Mouse (Mus musculus): ENCODE results near the gene Mpv17l2. TPM values are rescaled to one million over a fixed set of nuclear protein-coding genes. Genes with fewer than 3 reads are reported as not detected.

Mpv17l2 gene
- polyA plus RNA-seq, 1 experiment from 2014 or later, result 38.3 TPM

DNA sequence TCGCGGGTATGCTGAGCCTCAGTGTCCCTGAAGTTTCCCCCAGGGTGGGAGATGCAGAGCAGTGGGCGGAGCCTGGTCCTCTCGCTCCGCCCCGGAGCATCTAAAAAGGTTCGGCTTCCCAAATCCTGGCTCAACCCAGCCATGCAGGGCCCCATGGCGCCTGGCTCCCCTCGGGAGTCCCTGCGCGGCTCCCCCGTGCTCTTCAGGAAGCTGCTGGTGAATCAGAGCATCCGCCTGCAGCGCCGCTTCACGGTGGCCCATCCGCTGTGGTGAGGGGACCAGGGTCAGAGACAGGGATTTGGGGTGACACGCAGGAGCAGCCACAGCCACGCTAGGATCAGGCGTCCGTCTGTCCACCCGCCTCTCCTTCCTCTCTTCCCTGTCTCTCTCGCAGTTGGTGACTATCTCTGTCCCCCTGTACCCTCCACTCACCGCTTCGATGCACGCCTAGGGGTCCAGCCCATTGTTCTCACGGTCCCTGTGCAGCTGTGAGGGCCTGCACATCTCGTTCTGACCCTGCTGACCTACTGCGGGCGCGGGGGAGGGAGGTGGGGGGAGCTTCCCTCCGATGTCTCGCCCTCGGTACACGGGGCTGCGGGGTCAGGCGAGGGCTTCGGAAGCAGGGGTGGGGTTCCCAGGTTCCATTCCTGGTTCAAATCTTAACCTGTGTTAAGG, 17.6 kb downstream of the Mpv17l2 start:
- ATAC-seq (ENCODE audit: low FRiP score), result 0 out of 2 replicates have a peak, but pooled peaks have one; percentile 34
- Histone ChIP-seq H3K36me3 (no peaks in the 10 kb centered on the region), H3K4me2 (replicated peaks) (peak overlapping the region; percentile 52), H3K4me1 (peaks cover 19% of the 10 kb centered on the region), H3K9ac (peak overlapping the region; percentile 37), H3K27ac (no peak overlapping the region), H3K9me3 (replicated peaks) (no peaks in the 10 kb centered on the region), H3K4me3 (peak overlapping the region; percentile 29), H3K27me3 (peaks cover 78% of the 10 kb centered on the region)
- 3% methylated on average over 38 of the region's 38 CpGs for WGBS

GRCm38 (mm10) chr8:70742176-70742575, 18.6 kb downstream of the Mpv17l2 start:
- ATAC-seq (ENCODE audit: low FRiP score), result no peak
- Histone ChIP-seq H3K36me3 (no peaks in the 10 kb centered on the region), H3K27me3 (peaks cover 69% of the 10 kb centered on the region), H3K4me3 (no peak overlapping the region), H3K9me3 (replicated peaks) (no peaks in the 10 kb centered on the region), H3K4me2 (replicated peaks) (no peak overlapping the region), H3K4me1 (peaks cover 18% of the 10 kb centered on the region), H3K9ac (no peak overlapping the region), H3K27ac (no peak overlapping the region)
- 72% methylated on average over 11 of the region's 11 CpGs for WGBS

- Histone ChIP-seq H3K9ac (no peak overlapping the region), H3K4me1 (peaks cover 16% of the 10 kb centered on the region), H3K4me2 (replicated peaks) (no peak overlapping the region), H3K27me3 (peaks cover 67% of the 10 kb centered on the region), H3K4me3 (no peak overlapping the region), H3K36me3 (no peaks in the 10 kb centered on the region), H3K27ac (no peak overlapping the region), H3K9me3 (replicated peaks) (no peaks in the 10 kb centered on the region)
- no peak for ATAC-seq (ENCODE audit: low FRiP score)
- 58% methylated on average over 5 of the region's 5 CpGs for WGBS
These were observed 19.1 kb downstream of the Mpv17l2 start for GRCm38 (mm10) chr8:70741661-70742060.

- no peak overlapping the region for H3K4me3 ChIP-seq
- no peak overlapping the region for H3K9ac ChIP-seq
- no peaks in the 10 kb centered on the region for H3K9me3 ChIP-seq (replicated peaks)
- no peaks in the 10 kb centered on the region for H3K36me3 ChIP-seq
- WGBS, result 57% methylated on average over 3 of the region's 3 CpGs
- ATAC-seq (ENCODE audit: low FRiP score), result no peak
- peaks cover 4% of the 10 kb centered on the region; the same call in 1 of the 2 replicates for H3K4me1 ChIP-seq
- no peak overlapping the region for H3K4me2 ChIP-seq (replicated peaks)
- no peak overlapping the region for H3K27ac ChIP-seq
- H3K27me3 ChIP-seq, result peaks cover 33% of the 10 kb centered on the region
These were observed 22.5 kb downstream of the Mpv17l2 start for GRCm38 (mm10) chr8:70738211-70738610.

DNA sequence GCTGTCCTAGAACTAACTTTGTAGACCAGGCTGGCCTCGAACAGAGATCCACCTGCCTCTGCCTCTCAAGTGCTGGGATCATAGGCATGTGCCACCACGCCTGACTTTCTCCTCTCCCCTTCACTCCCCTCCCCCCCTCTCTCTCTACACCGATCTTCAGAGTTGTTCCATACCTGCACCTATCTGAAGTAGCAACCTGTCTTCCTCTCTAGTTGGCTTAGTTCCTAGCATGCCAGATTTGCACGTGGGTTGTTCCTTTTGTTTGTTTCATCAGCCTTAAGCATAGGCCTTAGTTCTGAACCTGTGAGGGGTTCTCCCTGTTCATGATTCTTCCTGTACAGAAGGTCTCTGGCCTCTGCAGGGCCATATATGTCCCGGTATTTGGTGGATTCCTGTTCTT, 23.0 kb downstream of the Mpv17l2 start:
- Histone ChIP-seq H3K4me1 (no peaks in the 10 kb centered on the region), H3K4me2 (replicated peaks) (no peak overlapping the region), H3K4me3 (no peak overlapping the region), H3K9me3 (replicated peaks) (no peaks in the 10 kb centered on the region), H3K9ac (no peak overlapping the region), H3K36me3 (no peaks in the 10 kb centered on the region), H3K27me3 (peaks cover 33% of the 10 kb centered on the region), H3K27ac (no peak overlapping the region)
- whole genome bisulfite sequencing, result 80% methylated on average over 5 of the region's 5 CpGs
- no peak for ATAC-seq (ENCODE audit: low FRiP score)

GRCm38 (mm10) chr8:70730956-70731355, 29.8 kb downstream of the Mpv17l2 start:
- H3K27ac ChIP-seq, result no peak overlapping the region
- H3K4me3 ChIP-seq, result no peak overlapping the region
- no peak overlapping the region for H3K4me2 ChIP-seq (replicated peaks)
- H3K4me1 ChIP-seq, result peaks cover 5% of the 10 kb centered on the region
- no peak for ATAC-seq (ENCODE audit: low FRiP score)
- no peaks in the 10 kb centered on the region for H3K9me3 ChIP-seq (replicated peaks)
- peaks cover 69% of the 10 kb centered on the region for H3K27me3 ChIP-seq
- no peak overlapping the region for H3K9ac ChIP-seq
- 84% methylated on average over 4 of the region's 4 CpGs for WGBS
- H3K36me3 ChIP-seq, result no peaks in the 10 kb centered on the region

GRCm38 (mm10) chr8:70729808-70730475, 30.8 kb downstream of the Mpv17l2 start:
- Histone ChIP-seq H3K9ac (peak overlapping the region; percentile 36; the same call in 1 of the 2 replicates), H3K27ac (no peak overlapping the region), H3K27me3 (peaks cover 72% of the 10 kb centered on the region), H3K4me3 (peak overlapping the region; percentile 24), H3K4me2 (replicated peaks) (peak overlapping the region; percentile 42), H3K36me3 (no peaks in the 10 kb centered on the region), H3K4me1 (peaks cover 5% of the 10 kb centered on the region), H3K9me3 (replicated peaks) (no peaks in the 10 kb centered on the region)
- WGBS, result 5% methylated on average over 34 of the region's 34 CpGs
- no peak for ATAC-seq (ENCODE audit: low FRiP score)

DNA sequence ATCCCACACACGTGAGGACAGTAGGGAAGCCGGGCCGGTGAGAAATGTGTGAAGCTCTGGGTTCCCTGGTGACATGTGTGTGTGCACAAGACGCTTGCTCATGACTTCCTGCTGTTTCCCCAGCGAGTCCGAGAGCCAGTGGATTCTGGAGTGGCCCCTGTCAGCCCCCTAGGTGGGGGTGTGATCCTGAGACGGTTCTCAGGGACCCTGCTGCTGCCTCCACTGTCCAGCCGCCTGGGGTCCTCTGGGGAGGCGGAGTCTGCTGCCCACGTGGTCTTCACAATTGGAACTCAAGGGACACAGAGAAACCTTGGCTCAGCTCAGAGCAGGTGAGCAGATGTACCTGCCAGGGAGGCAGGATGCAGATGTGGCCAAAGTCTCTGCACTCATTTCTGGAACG, 34.0 kb downstream of the Mpv17l2 start:
- no peak overlapping the region for H3K9ac ChIP-seq
- 46% methylated on average over 11 of the region's 11 CpGs for WGBS
- no peak overlapping the region for H3K4me3 ChIP-seq

DNA sequence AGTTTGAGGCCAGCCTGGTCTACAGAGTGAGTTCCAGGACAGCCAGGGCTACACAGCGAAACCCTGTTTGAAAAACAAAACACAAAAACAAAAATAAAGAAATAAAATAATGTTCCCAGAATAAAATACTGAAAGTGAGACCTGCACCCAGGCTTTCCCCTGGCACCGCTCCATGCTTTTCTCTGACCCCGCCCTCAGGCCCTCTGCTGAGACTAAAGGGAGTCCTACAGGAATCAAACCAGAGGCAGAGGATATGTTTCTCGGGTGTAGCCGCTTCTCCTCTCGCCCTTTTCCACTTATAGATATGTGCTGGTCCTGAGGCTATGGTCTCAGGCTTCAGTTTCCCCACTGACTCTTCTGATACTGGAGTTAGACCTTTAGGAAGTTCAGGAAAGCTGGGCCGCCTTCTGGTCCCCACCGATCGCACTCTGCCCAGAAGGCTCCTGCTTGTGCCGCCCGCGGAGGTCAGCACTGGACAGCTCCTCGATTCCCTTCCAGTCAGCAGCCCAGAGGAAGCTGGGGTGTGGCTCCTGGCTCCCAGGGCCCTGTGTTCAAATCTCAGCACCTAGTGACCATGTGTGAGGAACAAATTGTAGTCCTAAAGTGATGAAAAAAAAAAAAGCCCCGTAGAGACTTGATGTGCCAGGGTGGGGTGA, 34.8 kb downstream of the Mpv17l2 start:
- WGBS, result 33% methylated on average over 14 of the region's 14 CpGs
- Histone ChIP-seq H3K27ac (no peak overlapping the region), H3K9me3 (replicated peaks) (no peaks in the 10 kb centered on the region), H3K4me1 (peaks cover 5% of the 10 kb centered on the region), H3K36me3 (no peaks in the 10 kb centered on the region), H3K9ac (no peak overlapping the region), H3K4me2 (replicated peaks) (no peak overlapping the region), H3K4me3 (no peak overlapping the region), H3K27me3 (peaks cover 49% of the 10 kb centered on the region)
- ATAC-seq (ENCODE audit: low FRiP score), result no peak

More for the DNA sequence above, 34.0 kb downstream of the Mpv17l2 start:
- no peak overlapping the region for H3K27ac ChIP-seq
- no peaks in the 10 kb centered on the region for H3K9me3 ChIP-seq (replicated peaks)
- no peaks in the 10 kb centered on the region for H3K36me3 ChIP-seq
- ATAC-seq (ENCODE audit: low FRiP score), result no peak
- peaks cover 57% of the 10 kb centered on the region for H3K27me3 ChIP-seq
- no peak overlapping the region for H3K4me2 ChIP-seq (replicated peaks)
- peaks cover 5% of the 10 kb centered on the region for H3K4me1 ChIP-seq

GRCm38 (mm10) chr8:70724216-70724615, 36.5 kb downstream of the Mpv17l2 start:
- H3K9me3 ChIP-seq (replicated peaks), result no peaks in the 10 kb centered on the region
- no peaks in the 10 kb centered on the region for H3K4me1 ChIP-seq
- H3K36me3 ChIP-seq, result no peaks in the 10 kb centered on the region
- H3K4me2 ChIP-seq (replicated peaks), result no peak overlapping the region
- ATAC-seq (ENCODE audit: low FRiP score), result no peak
- H3K27me3 ChIP-seq, result peaks cover 39% of the 10 kb centered on the region
- H3K9ac ChIP-seq, result no peak overlapping the region
- H3K27ac ChIP-seq, result no peak overlapping the region
- H3K4me3 ChIP-seq, result no peak overlapping the region
- WGBS, result 77% methylated on average over 12 of the region's 12 CpGs

DNA sequence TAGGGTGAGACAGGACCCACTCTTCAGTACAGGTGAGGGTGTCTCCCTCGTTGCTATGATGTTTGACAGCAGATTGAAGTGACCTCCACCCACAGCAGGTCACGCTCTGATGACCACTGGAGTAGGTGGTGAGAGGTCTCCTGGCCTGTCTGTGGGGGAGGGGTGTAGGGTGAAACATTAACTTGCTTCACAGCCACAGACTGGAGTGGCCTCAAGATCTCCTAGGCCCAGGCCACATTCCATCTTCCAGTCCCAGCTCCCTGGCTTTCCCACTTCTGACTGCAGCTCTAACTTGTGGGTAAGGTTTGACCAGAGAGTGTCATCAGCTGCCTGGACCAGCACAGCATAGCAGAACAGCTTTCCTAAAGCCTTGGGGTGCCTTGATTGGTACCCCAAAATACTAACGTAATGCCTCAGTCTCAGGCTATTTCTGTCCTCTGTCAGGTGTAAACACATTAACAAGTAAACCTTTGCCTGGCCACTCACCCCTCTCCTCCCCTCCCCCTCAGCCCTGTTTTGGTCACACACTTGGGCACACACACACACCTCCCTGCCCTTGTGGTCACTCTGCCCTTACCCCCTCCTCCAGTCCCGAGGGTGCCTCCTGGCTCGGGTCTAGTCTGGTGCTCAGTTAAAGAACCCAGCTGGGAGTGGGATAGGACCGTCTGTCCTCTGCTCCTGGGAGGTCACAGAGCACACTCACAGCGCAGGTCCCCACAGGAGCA, 37.1 kb downstream of the Mpv17l2 start, which contains the start of gene Pde4c:
TSS of gene Pde4c (plus strand) at position 235 of the 725 bp plus-strand sequence.
- H3K4me2 ChIP-seq (replicated peaks), result no peak within 1 kb of the TSS
- H3K27ac ChIP-seq, result no peak within 1 kb of the TSS
- no peak for ATAC-seq (ENCODE audit: low FRiP score)
- no peak within 1 kb of the TSS for H3K9ac ChIP-seq
- H3K4me3 ChIP-seq, result no peak within 1 kb of the TSS
- H3K4me1 ChIP-seq, result no peaks in the 10 kb centered on the region
- WGBS, result 52% methylated on average over 7 of the region's 7 CpGs
- H3K36me3 ChIP-seq, result no peaks in the 10 kb centered on the region
- H3K9me3 ChIP-seq (replicated peaks), result no peaks in the 10 kb centered on the region
- H3K27me3 ChIP-seq, result peaks cover 34% of the 10 kb centered on the region

- H3K27ac ChIP-seq, result no peak overlapping the region
- H3K9ac ChIP-seq, result no peak overlapping the region
- H3K36me3 ChIP-seq, result no peaks in the 10 kb centered on the region
- no peak overlapping the region for H3K4me2 ChIP-seq (replicated peaks)
- H3K4me3 ChIP-seq, result no peak overlapping the region
- 88% methylated on average over 8 of the region's 8 CpGs for WGBS
- no peak for ATAC-seq (ENCODE audit: low FRiP score)
- peaks cover 20% of the 10 kb centered on the region for H3K27me3 ChIP-seq
- H3K9me3 ChIP-seq (replicated peaks), result no peaks in the 10 kb centered on the region
- H3K4me1 ChIP-seq, result no peaks in the 10 kb centered on the region
These were observed 39.1 kb downstream of the Mpv17l2 start for GRCm38 (mm10) chr8:70721601-70722000.

Data from hindbrain, embryonic 12.5 days (tissue).